Mouse (Mus musculus): ENCODE measurements around the gene Hspe1. TPM values are rescaled to one million over a fixed set of nuclear protein-coding genes. Genes with fewer than 3 reads are reported as not detected.

Hspe1 gene
- polyA plus RNA-seq, 1 experiment, result 10.7 TPM

DNA sequence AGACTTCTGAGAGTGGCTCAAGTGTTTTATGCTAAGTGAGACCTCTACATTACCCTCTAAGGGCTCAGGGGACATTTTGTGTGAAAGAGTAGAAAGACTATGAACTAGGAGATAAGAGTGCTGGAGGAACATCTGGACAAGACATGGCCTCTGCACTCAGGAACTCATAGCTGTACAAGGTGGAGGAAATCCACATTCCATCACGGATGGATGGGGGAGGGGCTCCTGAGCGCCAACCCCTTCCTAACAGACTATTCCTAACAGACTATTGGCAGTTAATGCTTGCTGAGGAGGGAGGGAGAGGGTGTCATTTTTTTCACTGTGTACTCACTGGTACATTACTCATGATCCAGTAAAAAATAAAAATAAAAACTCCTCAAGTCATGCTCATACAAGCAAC lies 13.2 kb upstream of the Hspe1 start:
- Histone ChIP-seq H3K4me3 (ENCODE audit: low read depth, low read length) (no peak overlapping the region), H3K27ac (ENCODE audit: insufficient read depth, low read depth, low read length) (no peak overlapping the region), H3K27me3 (ENCODE audit: control insufficient read depth, insufficient read depth, low read length) (no peaks in the 10 kb centered on the region), H3K36me3 (ENCODE audit: control insufficient read depth, insufficient read depth, low read length) (peaks cover 39% of the 10 kb centered on the region), H3K4me1 (ENCODE audit: control insufficient read depth, insufficient read depth, insufficient read length, low read length) (no peaks in the 10 kb centered on the region)
- no peak for TF ChIP-seq POLR2A (IDR thresholded peaks at IDR 0.05; ENCODE audit: low read depth, low read length)
- no peak for TF ChIP-seq CTCF (IDR thresholded peaks at IDR 0.05; ENCODE audit: extremely low read depth, insufficient read length, insufficient replicate concordance, low read depth, low read length)
- WGBS, result 47% methylated on average over 2 of the region's 2 CpGs

- Histone ChIP-seq H3K27ac (ENCODE audit: insufficient read depth, low read depth, low read length) (no peak overlapping the region), H3K4me1 (ENCODE audit: control insufficient read depth, insufficient read depth, insufficient read length, low read length) (no peaks in the 10 kb centered on the region), H3K36me3 (ENCODE audit: control insufficient read depth, insufficient read depth, low read length) (peaks cover 36% of the 10 kb centered on the region), H3K27me3 (ENCODE audit: control insufficient read depth, insufficient read depth, low read length) (no peaks in the 10 kb centered on the region), H3K4me3 (ENCODE audit: low read depth, low read length) (no peak overlapping the region)
- whole genome bisulfite sequencing, result 56% methylated on average over 5 of the region's 5 CpGs
- no peak for TF ChIP-seq POLR2A (IDR thresholded peaks at IDR 0.05; ENCODE audit: low read depth, low read length)
- no peak for TF ChIP-seq CTCF (IDR thresholded peaks at IDR 0.05; ENCODE audit: extremely low read depth, insufficient read length, insufficient replicate concordance, low read depth, low read length)
Measured at GRCm38 (mm10) chr1:55075652-55076394, 12.1 kb upstream of the Hspe1 start.

- Histone ChIP-seq H3K27ac (ENCODE audit: insufficient read depth, low read depth, low read length) (no peak overlapping the region), H3K27me3 (ENCODE audit: control insufficient read depth, insufficient read depth, low read length) (no peaks in the 10 kb centered on the region), H3K36me3 (ENCODE audit: control insufficient read depth, insufficient read depth, low read length) (peaks cover 36% of the 10 kb centered on the region), H3K4me3 (ENCODE audit: low read depth, low read length) (no peak overlapping the region), H3K4me1 (ENCODE audit: control insufficient read depth, insufficient read depth, insufficient read length, low read length) (no peaks in the 10 kb centered on the region)
- no peak for TF ChIP-seq POLR2A (IDR thresholded peaks at IDR 0.05; ENCODE audit: low read depth, low read length)
- TF ChIP-seq CTCF (IDR thresholded peaks at IDR 0.05; ENCODE audit: extremely low read depth, insufficient read length, insufficient replicate concordance, low read depth, low read length), result no peak
Measured at GRCm38 (mm10) chr1:55076395-55076743, 11.6 kb upstream of the Hspe1 start.

GRCm38 (mm10) chr1:55076849-55077516 lies 10.9 kb upstream of the Hspe1 start:
- 89% methylated on average over 2 of the region's 2 CpGs for WGBS

GRCm38 (mm10) chr1:55079677-55080076 lies 8.3 kb upstream of the Hspe1 start:
- Histone ChIP-seq H3K27ac (ENCODE audit: insufficient read depth, low read depth, low read length) (no peak overlapping the region), H3K27me3 (ENCODE audit: control insufficient read depth, insufficient read depth, low read length) (no peaks in the 10 kb centered on the region), H3K4me3 (ENCODE audit: low read depth, low read length) (no peak overlapping the region), H3K36me3 (ENCODE audit: control insufficient read depth, insufficient read depth, low read length) (peaks cover 41% of the 10 kb centered on the region), H3K4me1 (ENCODE audit: control insufficient read depth, insufficient read depth, insufficient read length, low read length) (no peaks in the 10 kb centered on the region)
- WGBS, result 83% methylated on average over 4 of the region's 4 CpGs
- TF ChIP-seq CTCF (IDR thresholded peaks at IDR 0.05; ENCODE audit: extremely low read depth, insufficient read length, insufficient replicate concordance, low read depth, low read length), result no peak
- TF ChIP-seq POLR2A (IDR thresholded peaks at IDR 0.05; ENCODE audit: low read depth, low read length), result no peak

More at GRCm38 (mm10) chr1:55076849-55077516, 10.9 kb upstream of the Hspe1 start:
- Histone ChIP-seq H3K36me3 (ENCODE audit: control insufficient read depth, insufficient read depth, low read length) (peaks cover 33% of the 10 kb centered on the region), H3K27me3 (ENCODE audit: control insufficient read depth, insufficient read depth, low read length) (no peaks in the 10 kb centered on the region), H3K4me1 (ENCODE audit: control insufficient read depth, insufficient read depth, insufficient read length, low read length) (no peaks in the 10 kb centered on the region), H3K4me3 (ENCODE audit: low read depth, low read length) (no peak overlapping the region), H3K27ac (ENCODE audit: insufficient read depth, low read depth, low read length) (no peak overlapping the region)
- TF ChIP-seq POLR2A (IDR thresholded peaks at IDR 0.05; ENCODE audit: low read depth, low read length) (no peak), CTCF (IDR thresholded peaks at IDR 0.05; ENCODE audit: extremely low read depth, insufficient read length, insufficient replicate concordance, low read depth, low read length) (no peak)

DNA sequence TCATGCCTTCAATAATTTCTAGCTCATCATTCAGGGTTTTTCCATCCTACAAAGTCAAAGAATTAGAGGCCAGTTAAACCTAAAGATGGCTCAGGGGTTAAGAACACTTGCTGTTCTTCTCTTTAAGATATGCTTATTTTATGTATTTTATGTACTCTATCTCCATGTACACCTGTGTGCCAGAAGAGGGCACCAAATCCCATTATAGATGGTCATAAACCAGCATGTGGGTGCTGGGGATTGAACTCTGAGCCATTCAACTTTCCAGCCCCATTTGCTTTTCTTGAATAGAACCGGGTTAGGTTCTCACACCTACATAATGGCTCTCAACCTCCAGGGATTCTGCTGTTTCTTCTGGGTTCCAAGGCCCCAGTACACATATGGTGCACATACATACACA lies 5.8 kb upstream of the Hspe1 start:
- H3K36me3 ChIP-seq (ENCODE audit: control insufficient read depth, insufficient read depth, low read length), result peaks cover 46% of the 10 kb centered on the region
- H3K27ac ChIP-seq (ENCODE audit: insufficient read depth, low read depth, low read length), result no peak overlapping the region
- 48% methylated on average over 1 of the region's 1 CpGs for WGBS
- no peaks in the 10 kb centered on the region for H3K4me1 ChIP-seq (ENCODE audit: control insufficient read depth, insufficient read depth, insufficient read length, low read length)
- TF ChIP-seq CTCF (IDR thresholded peaks at IDR 0.05; ENCODE audit: extremely low read depth, insufficient read length, insufficient replicate concordance, low read depth, low read length) (no peak), POLR2A (IDR thresholded peaks at IDR 0.05; ENCODE audit: low read depth, low read length) (no peak)
- H3K4me3 ChIP-seq (ENCODE audit: low read depth, low read length), result no peak overlapping the region
- no peaks in the 10 kb centered on the region for H3K27me3 ChIP-seq (ENCODE audit: control insufficient read depth, insufficient read depth, low read length)

DNA sequence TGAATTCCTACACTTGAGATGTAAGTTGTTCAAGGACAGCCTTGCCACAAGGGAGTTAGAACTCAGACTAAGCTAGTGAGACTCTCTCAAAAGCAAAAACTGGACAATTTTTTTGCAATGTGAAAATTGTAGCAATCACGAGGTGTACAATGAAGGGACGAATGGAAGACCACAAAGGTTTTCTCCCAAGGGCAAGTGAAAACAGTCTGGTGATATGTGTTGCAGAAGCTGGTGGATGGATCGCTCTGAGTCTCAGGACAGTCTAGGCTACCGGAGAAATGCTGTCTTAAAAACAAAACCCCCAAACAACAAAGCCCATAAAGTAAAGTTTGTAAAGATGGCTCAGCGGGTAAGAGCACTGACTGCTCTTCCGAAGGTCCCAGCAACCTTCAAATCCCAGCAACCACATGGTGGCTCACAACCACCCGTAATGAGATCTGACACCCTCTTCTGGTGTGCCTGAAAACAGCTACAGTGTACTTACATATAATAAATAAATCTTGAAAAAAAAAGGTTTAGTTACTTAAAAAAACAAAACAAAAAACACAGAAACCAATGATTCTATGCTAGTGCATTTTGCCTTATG lies 2.1 kb upstream of the Hspe1 start:
- WGBS, result 20% methylated on average over 7 of the region's 7 CpGs
- peak overlapping the region; percentile 20; the same call in 1 of the 2 replicates for H3K4me3 ChIP-seq (ENCODE audit: low read depth, low read length)
- TF ChIP-seq POLR2A (IDR thresholded peaks at IDR 0.05; ENCODE audit: low read depth, low read length) (no peak), CTCF (IDR thresholded peaks at IDR 0.05; ENCODE audit: extremely low read depth, insufficient read length, insufficient replicate concordance, low read depth, low read length) (no peak)

More for the DNA sequence above, 2.1 kb upstream of the Hspe1 start:
- Histone ChIP-seq H3K36me3 (ENCODE audit: control insufficient read depth, insufficient read depth, low read length) (peaks cover 32% of the 10 kb centered on the region), H3K27me3 (ENCODE audit: control insufficient read depth, insufficient read depth, low read length) (no peaks in the 10 kb centered on the region), H3K4me1 (ENCODE audit: control insufficient read depth, insufficient read depth, insufficient read length, low read length) (no peaks in the 10 kb centered on the region), H3K27ac (ENCODE audit: insufficient read depth, low read depth, low read length) (no peak overlapping the region)

Measured in small intestine, adult 2 months (tissue).